Mouse (Mus musculus) retina, postnatal 1 day (tissue): ENCODE measurements at regions not wholly inside any gene's neighbourhood (a gene's known extent, or its start where the extent isn't known, plus 50 kb on each side); places are given as distances from the start of the nearest gene placed in this dataset.
A peak's percentile ranks its signal among the peaks of the same experiment; 100 is the strongest.

Experiments
- DNase-seq: peaks from one replicate; pipeline ENCODE4 v3.0.0-alpha.2; 2012

GRCm38 (mm10) chr6:31168730-31169129, 209.9 kb upstream of the Klf14 start:
- DNase-seq: no peak

DNA sequence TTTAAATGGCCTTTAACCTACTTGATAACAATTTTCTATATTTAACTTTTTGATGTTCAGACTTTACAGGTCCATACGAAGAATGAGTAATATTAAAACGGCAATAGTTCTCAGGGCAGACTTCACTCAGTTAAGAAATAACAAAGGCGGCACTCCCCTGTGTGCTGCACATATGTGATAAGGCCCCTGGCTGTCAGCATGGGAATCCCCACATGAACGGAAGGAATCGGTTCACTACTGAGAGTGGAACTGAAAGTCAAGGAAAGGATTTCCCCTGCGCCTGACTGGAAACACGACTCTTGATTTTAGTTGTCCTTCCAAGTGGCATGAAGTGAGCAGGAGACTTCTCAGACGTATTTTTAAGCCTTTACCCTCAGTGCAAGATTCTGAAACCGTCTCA, 210.5 kb upstream of the Klf14 start:
- DNase-seq: no peak

- no peak for DNase-seq
Observed at GRCm38 (mm10) chr6:31169868-31170600, 211.2 kb upstream of the Klf14 start.

GRCm38 (mm10) chr6:31171831-31172569, 213.1 kb upstream of the Klf14 start:
- DNase-seq: no peak

GRCm38 (mm10) chr6:31175769-31176168, 216.9 kb upstream of the Klf14 start:
- DNase-seq: no peak

GRCm38 (mm10) chr6:31176368-31176767, 217.5 kb upstream of the Klf14 start:
- DNase-seq: peak; percentile 46

GRCm38 (mm10) chr6:31176831-31177230, 218.0 kb upstream of the Klf14 start:
- no peak for DNase-seq

GRCm38 (mm10) chr6:31178201-31178880, 219.5 kb upstream of the Klf14 start:
- DNase-seq: no peak

- DNase-seq: no peak
Observed at GRCm38 (mm10) chr6:31182284-31182683, 216.3 kb upstream of the Mkln1 start.

DNA sequence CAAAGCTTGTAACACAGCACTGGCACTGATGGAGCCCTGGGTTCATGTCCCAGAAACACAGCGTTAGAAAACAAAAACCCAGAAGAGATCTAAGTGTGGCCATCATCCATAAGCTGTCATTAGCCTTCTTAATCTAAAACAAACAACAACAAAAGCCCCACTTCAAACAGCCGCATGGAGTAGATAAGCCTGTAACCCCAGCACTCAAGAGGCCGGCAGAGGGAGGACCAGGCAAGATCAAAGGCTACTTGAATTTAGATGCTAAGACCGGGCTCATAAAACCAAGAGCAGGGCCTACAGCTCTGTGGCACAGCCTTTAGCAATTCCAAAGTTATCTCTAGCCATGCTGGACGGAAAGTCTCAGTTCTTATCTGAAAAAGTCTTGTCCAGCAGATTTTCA, 215.4 kb upstream of the Mkln1 start:
- DNase-seq: no peak

DNA sequence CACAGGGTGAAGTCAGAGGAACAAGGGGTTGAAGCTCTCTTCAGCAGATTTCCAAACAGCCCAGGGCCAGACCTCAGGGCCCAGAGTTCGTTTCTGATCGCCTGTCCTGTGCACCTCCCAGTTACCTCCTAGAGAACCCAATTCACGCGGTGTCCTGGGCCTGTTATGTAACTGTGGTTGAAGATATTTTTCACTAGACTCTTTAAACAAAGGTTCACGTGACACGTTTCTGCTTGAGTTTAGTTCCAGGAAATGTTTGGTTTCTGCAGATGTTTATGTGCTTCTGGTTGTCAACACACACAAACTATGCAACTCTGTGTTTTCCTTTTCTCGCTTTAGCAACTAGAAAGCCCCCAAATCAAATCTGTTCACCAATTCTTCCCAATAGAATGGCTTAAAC, 214.0 kb upstream of the Mkln1 start:
- no peak for DNase-seq

DNA sequence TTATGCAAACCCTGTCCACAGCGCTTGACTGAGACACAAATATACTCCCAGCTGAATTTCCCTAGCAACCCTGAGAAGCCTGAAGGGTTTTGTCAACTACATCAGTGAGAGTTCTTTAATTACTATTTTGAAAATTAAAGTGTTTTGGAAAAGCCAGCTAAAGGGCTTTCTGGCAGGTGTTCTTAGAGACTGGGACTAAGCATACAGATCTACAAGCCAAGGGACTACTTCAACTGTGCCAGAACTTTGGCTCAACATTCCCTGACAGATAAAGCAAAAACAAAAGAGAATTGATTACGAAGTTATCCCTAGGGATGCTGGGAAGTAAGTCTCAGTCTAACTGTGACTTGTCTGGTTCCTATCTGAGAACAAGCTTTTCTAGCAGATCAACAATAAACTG, 213.4 kb upstream of the Mkln1 start:
- DNase-seq: no peak

- DNase-seq: no peak
Observed at GRCm38 (mm10) chr6:31188066-31188465, 210.5 kb upstream of the Mkln1 start.

GRCm38 (mm10) chr6:31189060-31189459, 209.5 kb upstream of the Mkln1 start:
- peak; percentile 67 for DNase-seq

GRCm38 (mm10) chr6:31190070-31190469, 208.5 kb upstream of the Mkln1 start:
- DNase-seq: no peak

DNA sequence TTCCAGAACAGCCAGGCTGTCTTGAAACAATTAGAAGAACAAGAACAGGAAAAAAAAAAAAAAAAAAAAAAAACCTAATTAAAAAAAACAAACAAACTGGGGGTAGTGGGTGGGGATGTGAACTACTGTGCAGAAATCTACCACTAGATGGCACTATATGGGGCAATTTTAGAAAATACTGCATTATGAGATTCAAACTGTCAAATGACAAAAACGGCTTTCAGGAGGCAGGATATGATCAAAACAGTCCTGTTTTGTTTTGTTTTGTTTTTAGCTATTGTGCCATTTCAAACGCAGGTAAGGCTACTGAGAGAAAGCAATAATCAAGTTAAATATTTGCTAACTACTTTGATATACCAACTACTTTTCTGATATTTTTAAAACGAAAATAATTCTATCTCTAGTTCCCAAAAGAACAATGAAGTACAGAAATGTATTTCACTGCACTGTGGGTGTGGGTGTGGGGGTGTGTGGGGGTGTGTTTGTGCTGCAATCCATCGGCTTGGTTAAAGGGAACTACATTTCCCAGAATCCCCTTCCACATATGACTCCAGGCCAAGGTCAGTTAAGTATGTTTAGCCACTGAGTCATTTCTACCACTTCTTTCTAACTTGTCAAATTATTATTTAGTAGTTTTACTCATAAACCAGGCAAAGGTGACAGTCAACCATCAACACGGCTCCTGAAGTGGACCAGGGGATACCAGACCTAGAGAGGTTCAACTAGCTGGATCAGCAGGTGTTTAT, 207.7 kb upstream of the Mkln1 start:
- DNase-seq: peak; percentile 71

GRCm38 (mm10) chr6:31191577-31191976, 207.0 kb upstream of the Mkln1 start:
- no peak for DNase-seq

DNA sequence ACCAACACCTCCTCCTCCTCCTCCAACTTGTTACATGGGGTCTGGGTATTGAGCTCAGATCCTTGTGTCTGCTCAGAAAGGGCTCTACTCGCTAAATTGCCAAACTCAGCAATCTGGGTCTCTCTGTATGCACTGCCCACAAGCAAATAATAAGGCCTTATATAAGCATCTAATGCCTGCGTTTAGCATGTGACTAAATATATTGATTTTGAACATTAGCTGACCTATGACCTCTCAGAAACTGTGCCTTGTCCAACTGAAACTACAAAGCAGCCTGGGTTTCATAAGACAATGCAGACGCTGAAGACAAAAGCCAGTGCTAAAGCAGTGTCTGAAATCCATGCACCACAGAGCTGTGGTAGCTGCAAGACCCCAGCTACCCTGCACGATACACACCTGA, 206.3 kb upstream of the Mkln1 start:
- DNase-seq: no peak

- DNase-seq: no peak
Observed at GRCm38 (mm10) chr6:31193202-31193601, 205.3 kb upstream of the Mkln1 start.

DNA sequence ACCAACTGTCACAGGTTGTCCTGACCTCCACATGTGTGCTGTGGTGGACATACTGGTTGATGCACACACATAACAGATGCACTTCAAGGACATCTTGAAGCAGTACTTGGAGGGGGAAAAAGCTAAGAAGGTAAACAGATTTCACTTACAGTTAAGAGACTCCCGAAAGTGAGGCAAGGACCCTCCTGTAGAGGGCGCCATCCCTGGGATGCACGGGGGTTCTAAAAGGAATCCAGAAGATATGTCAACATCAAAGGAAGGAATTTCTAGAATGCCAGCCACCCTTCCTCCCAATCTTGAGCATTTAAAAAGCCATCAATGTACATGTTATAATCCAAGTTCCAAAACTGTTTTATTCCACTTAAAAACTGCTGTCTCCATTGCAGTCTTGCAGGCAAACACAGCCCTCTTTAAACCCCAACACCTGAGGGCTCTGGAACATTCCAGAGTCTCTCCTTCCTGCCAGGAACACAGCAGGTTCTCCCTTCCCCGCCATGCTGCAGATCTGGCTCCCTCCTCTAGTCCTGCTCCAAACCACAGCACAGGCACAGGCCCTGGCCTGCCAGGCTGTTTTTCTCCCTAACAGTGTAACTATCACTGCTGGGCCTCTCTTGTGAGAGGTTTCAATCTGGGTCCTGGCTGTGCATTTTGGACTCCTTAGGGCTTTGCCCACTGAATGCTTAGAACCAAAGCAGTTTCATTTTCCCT, 200.8 kb upstream of the Mkln1 start:
- DNase-seq: peak; percentile 34

GRCm38 (mm10) chr6:31198340-31198739, 200.2 kb upstream of the Mkln1 start:
- DNase-seq: no peak

GRCm38 (mm10) chr6:31200705-31201104, 197.8 kb upstream of the Mkln1 start:
- DNase-seq: no peak
